Mouse (Mus musculus) erythroblast, embryonic 14.5 days (primary cell): ENCODE data around the gene Vpreb1. TPM values are rescaled to one million over a fixed set of nuclear protein-coding genes. Genes with fewer than 3 reads are reported as not detected.

Experiments
- H3K27me3 ChIP-seq: 2 replicates; pipeline ENCODE4 v1.6.1; 2012; ENCODE audit warnings: inconsistent platforms; ENCODE audit not compliant: control insufficient read depth
- H3K36me3 ChIP-seq: 2 replicates; pipeline ENCODE4 v1.6.1; 2012; ENCODE audit warnings: mild to moderate bottlenecking, inconsistent platforms; ENCODE audit not compliant: control insufficient read depth
- H3K4me1 ChIP-seq: 2 replicates; pipeline ENCODE4 v1.6.1; 2012; ENCODE audit warnings: inconsistent platforms; ENCODE audit not compliant: control insufficient read depth
- H3K4me3 ChIP-seq: replicated peaks from 2 replicates; pipeline ENCODE3; 2012; ENCODE audit warnings: moderate library complexity, mild to moderate bottlenecking, inconsistent platforms
- H3K9me3 ChIP-seq: 2 replicates; pipeline ENCODE4 v1.6.1; 2012; ENCODE audit warnings: low read length, inconsistent platforms, mixed read lengths; ENCODE audit not compliant: control insufficient read depth
- GATA1 ChIP-seq: IDR thresholded peaks from 2 replicates; pipeline ENCODE4 v1.6.1; 2012; ENCODE audit warnings: low read length, inconsistent platforms, mixed read lengths
- TAL1 ChIP-seq: IDR thresholded peaks from 3 replicates; pipeline ENCODE4 v1.6.1; 2012; ENCODE audit warnings: low read length, inconsistent platforms, mixed read lengths
- polyA plus RNA-seq: library from polyadenylated mRNA; stranded (reverse); fragments of >175 nt; gene quantifications from 2 replicates; pipeline ENCODE4 v1.2.3, GENCODE M21; 2012

The Vpreb1 gene
- 0.08 TPM in 1 of 2 replicates, not detected in the other for polyA plus RNA-seq

DNA sequence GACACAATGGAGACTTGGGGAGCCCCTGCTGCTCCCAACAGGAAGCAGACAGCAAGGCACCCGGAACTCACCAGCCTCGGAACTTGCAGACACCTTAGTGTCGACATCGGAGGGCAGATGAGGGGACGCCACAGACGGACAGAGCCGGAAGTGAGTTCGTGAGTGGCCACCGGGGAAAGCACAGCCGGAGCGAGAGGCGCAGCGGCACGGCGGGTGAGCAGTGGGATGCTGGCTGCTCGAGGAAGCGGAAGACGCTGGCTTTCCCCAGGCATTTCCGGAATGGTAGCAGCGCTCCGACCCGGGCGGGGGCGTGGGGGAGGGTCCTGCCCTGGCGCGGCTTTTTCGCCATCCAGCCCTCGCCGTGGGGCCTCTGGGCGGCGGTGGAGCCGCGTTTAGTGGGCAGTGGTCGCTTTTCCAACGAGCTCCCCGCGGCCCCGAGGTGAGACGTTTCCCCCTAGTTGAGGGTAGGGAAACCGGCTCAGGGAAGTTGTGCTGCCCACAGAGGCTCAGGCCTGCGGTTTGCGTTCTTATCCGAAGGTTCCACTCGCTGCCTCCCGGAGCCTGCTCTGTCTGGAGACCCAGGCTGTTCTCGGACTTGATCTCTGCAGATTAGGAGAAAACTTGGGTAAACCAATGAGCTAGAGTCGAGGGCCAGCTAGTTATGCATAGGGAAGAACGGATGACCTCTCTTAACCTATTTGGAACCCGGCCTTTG lies at the start of gene Vpreb1, which contains the start of gene Top3b:
Gene Vpreb1 (minus strand): TSS at position 227 of the 715 bp plus-strand sequence.
Gene Top3b (plus strand): TSS at position 120 of the 715 bp plus-strand sequence.
- Histone ChIP-seq H3K4me1 (peaks cover 22% of the 10 kb centered on the region), H3K36me3 (peaks cover 14% of the 10 kb centered on the region), H3K27me3 (no peaks in the 10 kb centered on the region), H3K9me3 (no peaks in the 10 kb centered on the region), H3K4me3 (peak within 1 kb of the TSS; percentile 77)
- no peak for TF ChIP-seq GATA1
- no peak for TF ChIP-seq TAL1

DNA sequence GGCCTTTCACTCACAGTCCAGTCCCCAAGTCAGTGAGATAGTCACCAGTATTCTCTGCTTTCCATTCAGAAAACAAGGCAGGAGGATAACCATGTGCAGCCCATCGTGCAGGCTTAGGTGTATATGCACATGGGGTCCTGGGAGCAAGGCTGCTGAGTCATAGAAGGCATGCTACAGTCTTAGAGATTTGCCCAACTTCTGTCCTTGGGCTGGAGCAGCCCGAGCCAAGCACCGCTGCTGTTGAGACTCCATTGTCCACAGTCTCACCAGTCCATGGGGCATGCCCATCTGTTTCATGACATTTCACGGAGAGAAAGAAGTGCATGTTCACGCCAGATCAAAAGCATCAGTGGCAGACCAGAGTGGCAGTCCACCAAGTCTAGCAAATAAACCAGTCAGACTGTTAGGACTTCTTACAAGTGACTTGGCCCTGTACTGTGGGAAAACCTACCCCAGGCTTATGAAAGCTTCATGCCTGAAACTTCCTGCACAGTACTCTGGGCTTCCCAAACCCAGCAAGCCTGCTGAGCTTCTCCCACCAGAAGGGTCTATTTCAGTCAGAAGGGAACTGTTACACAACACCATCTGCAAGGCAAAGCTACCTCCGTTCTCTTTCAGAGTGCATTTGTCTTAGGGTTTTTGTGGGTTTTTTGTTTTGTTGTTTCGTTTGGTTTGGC lies 47.9 kb upstream of the Vpreb1 start:
- Histone ChIP-seq H3K4me1 (no peaks in the 10 kb centered on the region), H3K4me3 (no peak overlapping the region), H3K27me3 (no peaks in the 10 kb centered on the region), H3K9me3 (no peaks in the 10 kb centered on the region), H3K36me3 (peaks cover 51% of the 10 kb centered on the region)
- no peak for TF ChIP-seq GATA1
- no peak for TF ChIP-seq TAL1

GRCm38 (mm10) chr16:16913440-16913839 lies 42.8 kb upstream of the Vpreb1 start:
- no peak for TF ChIP-seq TAL1
- Histone ChIP-seq H3K9me3 (no peaks in the 10 kb centered on the region), H3K36me3 (peaks cover 50% of the 10 kb centered on the region), H3K4me3 (no peak overlapping the region), H3K27me3 (no peaks in the 10 kb centered on the region), H3K4me1 (no peaks in the 10 kb centered on the region)

GRCm38 (mm10) chr16:16911641-16912597 lies 41.3 kb upstream of the Vpreb1 start:
- no peak for TF ChIP-seq GATA1

GRCm38 (mm10) chr16:16907799-16908198 lies 37.2 kb upstream of the Vpreb1 start:
- Histone ChIP-seq H3K36me3 (peaks cover 44% of the 10 kb centered on the region), H3K9me3 (no peaks in the 10 kb centered on the region), H3K27me3 (no peaks in the 10 kb centered on the region), H3K4me1 (no peaks in the 10 kb centered on the region; the same call in 1 of the 2 replicates), H3K4me3 (no peak overlapping the region)
- TF ChIP-seq GATA1, result no peak
- no peak for TF ChIP-seq TAL1

More at GRCm38 (mm10) chr16:16911641-16912597, 41.3 kb upstream of the Vpreb1 start:
- Histone ChIP-seq H3K9me3 (no peaks in the 10 kb centered on the region), H3K4me3 (no peak overlapping the region), H3K27me3 (no peaks in the 10 kb centered on the region), H3K4me1 (no peaks in the 10 kb centered on the region), H3K36me3 (peaks cover 42% of the 10 kb centered on the region)

- TF ChIP-seq GATA1, result no peak
- no peak for TF ChIP-seq TAL1
- Histone ChIP-seq H3K9me3 (no peaks in the 10 kb centered on the region), H3K36me3 (peaks cover 26% of the 10 kb centered on the region), H3K27me3 (no peaks in the 10 kb centered on the region), H3K4me3 (no peak overlapping the region), H3K4me1 (no peaks in the 10 kb centered on the region; the same call in 1 of the 2 replicates)
These were observed 32.5 kb upstream of the Vpreb1 start for GRCm38 (mm10) chr16:16903188-16903587.

- Histone ChIP-seq H3K9me3 (no peaks in the 10 kb centered on the region), H3K27me3 (no peaks in the 10 kb centered on the region), H3K4me3 (no peak overlapping the region), H3K4me1 (peaks cover 5% of the 10 kb centered on the region), H3K36me3 (peaks cover 23% of the 10 kb centered on the region)
- TF ChIP-seq TAL1 (no peak), GATA1 (no peak)
These were observed 31.7 kb upstream of the Vpreb1 start for GRCm38 (mm10) chr16:16902329-16902728.

DNA sequence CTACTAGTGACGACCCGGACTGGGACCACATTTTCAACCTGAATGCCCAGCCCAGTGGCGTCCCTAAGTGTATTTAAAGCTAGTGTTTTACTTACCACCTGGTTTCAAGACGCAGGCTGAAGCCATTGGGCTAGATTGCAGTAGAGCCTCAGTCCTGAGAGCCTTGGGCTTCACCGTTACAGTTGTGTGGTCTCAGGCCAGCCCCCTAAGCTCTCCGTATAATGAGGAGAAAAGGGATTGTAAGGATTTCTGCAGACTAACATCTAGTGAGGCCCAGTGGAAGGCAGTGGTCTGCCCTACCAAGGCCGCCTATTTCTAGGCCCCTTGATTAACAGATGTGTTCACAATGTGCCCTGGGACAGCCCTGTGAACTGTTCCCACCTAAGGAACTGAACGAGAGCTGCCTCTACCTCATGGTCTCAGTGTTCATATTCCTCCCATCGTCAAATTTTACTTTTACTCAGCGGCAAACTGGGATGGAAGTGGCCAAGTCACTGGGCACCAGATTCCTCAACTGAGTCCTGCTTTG lies 26.5 kb upstream of the Vpreb1 start:
- no peaks in the 10 kb centered on the region for H3K27me3 ChIP-seq
- H3K36me3 ChIP-seq, result peaks cover 28% of the 10 kb centered on the region
- H3K9me3 ChIP-seq, result no peaks in the 10 kb centered on the region
- no peak for TF ChIP-seq TAL1
- TF ChIP-seq GATA1, result no peak
- H3K4me1 ChIP-seq, result peaks cover 20% of the 10 kb centered on the region
- H3K4me3 ChIP-seq, result peak overlapping the region; percentile 70
